Mouse (Mus musculus): ENCODE measurements around the gene Clasrp. TPM values are rescaled to one million over a fixed set of nuclear protein-coding genes. Genes with fewer than 3 reads are reported as not detected.
A peak's percentile ranks its signal among the peaks of the same experiment; 100 is the strongest.

Gene Clasrp
- total RNA-seq, 1 experiment, result 52.7 TPM

- in situ Hi-C loops (cut with MboI; ENCODE audit: low sequenced_read_pairs in 2 of 2, unreplicated experiment in 2 of 2), result no loop called here
- no peaks in the 10 kb centered on the region for H3K9me3 ChIP-seq (ENCODE audit: control insufficient read depth, insufficient read depth, low read depth, low read length)
- peak; percentile 85 for DNase-seq (ENCODE audit: low read depth, low spot score)
- TF ChIP-seq ZC3H11A (IDR thresholded peaks at IDR 0.05; ENCODE audit: borderline replicate concordance, low read depth, low read length) (peak; percentile 40; the same call in 1 of the 2 replicates), CHD2 (IDR thresholded peaks at IDR 0.05; ENCODE audit: low read depth, low read length) (no peak), ZNF384 (IDR thresholded peaks at IDR 0.05; ENCODE audit: low read depth, low read length) (no peak), MAFK (IDR thresholded peaks at IDR 0.05; ENCODE audit: insufficient read depth, low read depth, low read length) (no peak), HCFC1 (IDR thresholded peaks at IDR 0.05; ENCODE audit: borderline replicate concordance, insufficient read depth, low read length) (no peak)
- peaks cover 8% of the 10 kb centered on the region; the same call in 1 of the 2 replicates for H3K36me3 ChIP-seq (ENCODE audit: control insufficient read depth, insufficient read depth, low read length, poor library complexity, severe bottlenecking)
- peaks cover 0 to 9% of the 10 kb centered on the region in 2 experiments; a peak in 1 of 4 replicates for H3K4me1 ChIP-seq (ENCODE audit: control insufficient read depth in 2 of 2, insufficient read depth in 2 of 2, low read length in 2 of 2, poor library complexity in 1 of 2)
- H3K27ac ChIP-seq (ENCODE audit: insufficient read depth, low read depth, low read length, poor library complexity, severe bottlenecking), result no peak overlapping the region
- H3K4me3 ChIP-seq (ENCODE audit: insufficient read depth in 1 of 2, low read depth in 1 of 2, low read length in 2 of 2, poor library complexity in 1 of 2, severe bottlenecking in 1 of 2), result peak overlapping the region; percentile 57 to 66
- peak overlapping the region; percentile 41 for H3K9ac ChIP-seq (ENCODE audit: insufficient read depth, low read depth, low read length, poor library complexity, severe bottlenecking)
Measured at GRCm38 (mm10) chr7:19619004-19619801, 14.9 kb upstream of the Clasrp start.

GRCm38 (mm10) chr7:19615036-19615577, 10.8 kb upstream of the Clasrp start:
- in situ Hi-C loops (cut with MboI; ENCODE audit: low sequenced_read_pairs in 2 of 2, unreplicated experiment in 2 of 2), result no loop called here
- no peak for DNase-seq (ENCODE audit: low read depth, low spot score)
- no peaks in the 10 kb centered on the region for H3K9me3 ChIP-seq (ENCODE audit: control insufficient read depth, insufficient read depth, low read depth, low read length)
- H3K27ac ChIP-seq (ENCODE audit: insufficient read depth, low read depth, low read length, poor library complexity, severe bottlenecking), result no peak overlapping the region
- TF ChIP-seq CHD2 (IDR thresholded peaks at IDR 0.05; ENCODE audit: low read depth, low read length), result no peak
- TF ChIP-seq ZC3H11A (IDR thresholded peaks at IDR 0.05; ENCODE audit: borderline replicate concordance, low read depth, low read length), result no peak
- no peak overlapping the region for H3K4me3 ChIP-seq (ENCODE audit: insufficient read depth in 1 of 2, low read depth in 1 of 2, low read length in 2 of 2, poor library complexity in 1 of 2, severe bottlenecking in 1 of 2)
- no peak overlapping the region for H3K9ac ChIP-seq (ENCODE audit: insufficient read depth, low read depth, low read length, poor library complexity, severe bottlenecking)
- peaks cover 15% of the 10 kb centered on the region; the same call in 1 of the 2 replicates for H3K36me3 ChIP-seq (ENCODE audit: control insufficient read depth, insufficient read depth, low read length, poor library complexity, severe bottlenecking)
- H3K4me1 ChIP-seq (ENCODE audit: control insufficient read depth in 2 of 2, insufficient read depth in 2 of 2, low read length in 2 of 2, poor library complexity in 1 of 2), result no peaks in the 10 kb centered on the region; a peak in 1 of 4 replicates

GRCm38 (mm10) chr7:19610969-19611368, 6.7 kb upstream of the Clasrp start:
- TF ChIP-seq MAFK (IDR thresholded peaks at IDR 0.05; ENCODE audit: insufficient read depth, low read depth, low read length), result no peak
- TF ChIP-seq ZC3H11A (IDR thresholded peaks at IDR 0.05; ENCODE audit: borderline replicate concordance, low read depth, low read length), result no peak
- TF ChIP-seq CHD2 (IDR thresholded peaks at IDR 0.05; ENCODE audit: low read depth, low read length), result no peak
- TF ChIP-seq ZNF384 (IDR thresholded peaks at IDR 0.05; ENCODE audit: low read depth, low read length), result no peak
- no peak for TF ChIP-seq HCFC1 (IDR thresholded peaks at IDR 0.05; ENCODE audit: borderline replicate concordance, insufficient read depth, low read length)
- Histone ChIP-seq H3K4me1 (ENCODE audit: control insufficient read depth in 2 of 2, insufficient read depth in 2 of 2, low read length in 2 of 2, poor library complexity in 1 of 2) (peaks cover 0 to 3% of the 10 kb centered on the region in 2 experiments; a peak in 2 of 4 replicates), H3K9me3 (ENCODE audit: control insufficient read depth, insufficient read depth, low read depth, low read length) (no peaks in the 10 kb centered on the region), H3K9ac (ENCODE audit: insufficient read depth, low read depth, low read length, poor library complexity, severe bottlenecking) (no peak overlapping the region), H3K4me3 (ENCODE audit: insufficient read depth in 1 of 2, low read depth in 1 of 2, low read length in 2 of 2, poor library complexity in 1 of 2, severe bottlenecking in 1 of 2) (no peak overlapping the region), H3K36me3 (ENCODE audit: control insufficient read depth, insufficient read depth, low read length, poor library complexity, severe bottlenecking) (peaks cover 15% of the 10 kb centered on the region; the same call in 1 of the 2 replicates), H3K27ac (ENCODE audit: insufficient read depth, low read depth, low read length, poor library complexity, severe bottlenecking) (no peak overlapping the region)
- no peak for DNase-seq (ENCODE audit: low read depth, low spot score)
- in situ Hi-C loops (cut with MboI; ENCODE audit: low sequenced_read_pairs in 2 of 2, unreplicated experiment in 2 of 2), result no loop called here

- H3K9me3 ChIP-seq (ENCODE audit: control insufficient read depth, insufficient read depth, low read depth, low read length), result no peaks in the 10 kb centered on the region
- DNase-seq (ENCODE audit: low read depth, low spot score), result no peak
- H3K36me3 ChIP-seq (ENCODE audit: control insufficient read depth, insufficient read depth, low read length, poor library complexity, severe bottlenecking), result peaks cover 7% of the 10 kb centered on the region; the same call in 1 of the 2 replicates
- no peak overlapping the region; a peak in 1 of 4 replicates for H3K4me3 ChIP-seq (ENCODE audit: insufficient read depth in 1 of 2, low read depth in 1 of 2, low read length in 2 of 2, poor library complexity in 1 of 2, severe bottlenecking in 1 of 2)
- H3K9ac ChIP-seq (ENCODE audit: insufficient read depth, low read depth, low read length, poor library complexity, severe bottlenecking), result peak overlapping the region; percentile 17; the same call in 1 of the 2 replicates
- in situ Hi-C loops (cut with MboI; ENCODE audit: low sequenced_read_pairs in 2 of 2, unreplicated experiment in 2 of 2), result no loop called here
- peaks cover 0 to 3% of the 10 kb centered on the region in 2 experiments; a peak in 2 of 4 replicates for H3K4me1 ChIP-seq (ENCODE audit: control insufficient read depth in 2 of 2, insufficient read depth in 2 of 2, low read length in 2 of 2, poor library complexity in 1 of 2)
- H3K27ac ChIP-seq (ENCODE audit: insufficient read depth, low read depth, low read length, poor library complexity, severe bottlenecking), result peak overlapping the region; percentile 32
- TF ChIP-seq CHD2 (IDR thresholded peaks at IDR 0.05; ENCODE audit: low read depth, low read length) (0 out of 2 replicates have a peak, but pooled peaks have one; percentile 19), ZNF384 (IDR thresholded peaks at IDR 0.05; ENCODE audit: low read depth, low read length) (0 out of 2 replicates have a peak, but pooled peaks have one; percentile 10), MAFK (IDR thresholded peaks at IDR 0.05; ENCODE audit: insufficient read depth, low read depth, low read length) (no peak), ZC3H11A (IDR thresholded peaks at IDR 0.05; ENCODE audit: borderline replicate concordance, low read depth, low read length) (no peak)
Measured at GRCm38 (mm10) chr7:19609641-19610332, 5.5 kb upstream of the Clasrp start.

Measured in ES-E14 (cell line).